Mouse (Mus musculus) heart, postnatal 0 days (tissue): ENCODE measurements around the gene Tnfaip1. TPM values are rescaled to one million over a fixed set of nuclear protein-coding genes. Genes with fewer than 3 reads are reported as not detected.

Experiments
- ATAC-seq: fragments of 200-750 bp; cut with Nextera tagmentation; 2 replicates; pipeline ENCODE4 v1.8.0; 2017; ENCODE audit warnings: low read depth, moderate number of reproducible peaks, moderate library complexity; ENCODE audit not compliant: insufficient read depth
- DNase-seq: peaks from one replicate; pipeline ENCODE4 v3.0.0-alpha.2; 2016; ENCODE audit warnings: low spot score
- H3K27ac ChIP-seq: fragments of 300-500 bp; sonication (generic); 2 replicates; pipeline ENCODE4 v1.5.1; 2014; ENCODE audit warnings: low read depth, mild to moderate bottlenecking
- H3K27me3 ChIP-seq: fragments of 300-500 bp; sonication (generic); 2 replicates; pipeline ENCODE4 v1.6.1; 2014; ENCODE audit warnings: low read length, mixed read lengths; ENCODE audit not compliant: control insufficient read depth, insufficient read depth
- H3K36me3 ChIP-seq: fragments of 300-500 bp; sonication (generic); replicated peaks from 2 replicates; pipeline ENCODE4 v1.6.1; 2014; ENCODE audit warnings: low read length, mixed read lengths; ENCODE audit not compliant: control insufficient read depth, insufficient read depth
- H3K4me1 ChIP-seq: fragments of 300-500 bp; sonication (generic); 2 replicates; pipeline ENCODE4 v1.6.1; 2014; ENCODE audit warnings: antibody characterized with exemption; ENCODE audit not compliant: control insufficient read depth, insufficient read depth
- H3K4me2 ChIP-seq: fragments of 300-500 bp; sonication (generic); 2 replicates; pipeline ENCODE4 v1.6.1; 2014; ENCODE audit warnings: low read depth, mild to moderate bottlenecking, low read length, moderate library complexity
- H3K4me3 ChIP-seq: fragments of 300-500 bp; sonication (generic); 2 replicates; pipeline ENCODE4 v1.5.1; 2014; ENCODE audit warnings: low read depth, low read length
- H3K9ac ChIP-seq: fragments of 300-500 bp; sonication (generic); replicated peaks from 2 replicates; pipeline ENCODE4 v1.6.1; 2014; ENCODE audit warnings: low read depth, low read length, mixed read lengths
- H3K9me3 ChIP-seq: fragments of 300-500 bp; sonication (generic); replicated peaks from 2 replicates; pipeline ENCODE4 v1.6.1; 2016; ENCODE audit warnings: low read length; ENCODE audit not compliant: control insufficient read depth
- CTCF ChIP-seq: IDR thresholded peaks from 2 replicates; pipeline ENCODE4 v1.5.1; 2016; ENCODE audit warnings: antibody characterized with exemption, control low read depth, low read depth
- EP300 ChIP-seq: IDR thresholded peaks from 2 replicates; pipeline ENCODE4 v1.6.1; 2016; ENCODE audit warnings: antibody characterized with exemption, low read depth
- WGBS: fragments of 180-500 bp; shearing (Covaris S2); extraction: QIAGEN DNeasy Blood & Tissue Kit; methylation state at CpG from one replicate; pipeline ENCODE4 v1.1.7; 2014; 5-methylcytosine and 5-hydroxymethylcytosine counted together
- polyA plus RNA-seq: library from polyadenylated mRNA; unstranded; fragments of >200 nt; fragmentation: Nextera tagmentation; extraction: Ambion mirVana; gene quantifications from 2 replicates; pipeline ENCODE4 v1.2.1, GENCODE M21; 2015
- total RNA-seq: library from RNA; depleted of rRNA; stranded (reverse); fragments of >200 nt; gene quantifications from 2 replicates; pipeline ENCODE4 v1.2.3, GENCODE M21; 2014; ENCODE audit warnings: low replicate concordance

The Tnfaip1 gene
- total and polyA plus RNA-seq, 2 experiments from 2014 or later: 49.7 to 50.0 TPM

DNA sequence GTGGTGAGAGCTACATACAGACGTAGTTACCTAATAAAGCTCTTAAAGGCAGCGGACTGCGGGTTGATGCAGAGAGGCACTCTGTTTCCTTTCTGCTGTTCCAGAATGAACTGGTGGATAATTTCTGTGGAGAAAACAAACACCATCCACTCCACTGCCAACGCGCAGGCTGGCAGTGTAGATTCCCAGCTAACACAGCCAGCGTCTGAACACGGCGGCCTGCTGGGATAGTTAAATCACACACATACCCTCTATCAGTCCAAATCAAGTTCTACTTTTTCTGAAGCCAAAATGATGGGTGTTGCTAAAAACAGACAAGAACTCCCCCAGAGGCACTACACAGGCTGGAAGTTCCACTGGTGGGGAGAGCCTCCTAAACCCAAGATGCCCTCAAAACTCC is 35.3 kb upstream of the Tnfaip1 start:
- Histone ChIP-seq H3K27me3 (no peaks in the 10 kb centered on the region), H3K4me2 (no peak overlapping the region), H3K27ac (no peak overlapping the region), H3K4me3 (no peak overlapping the region), H3K9ac (no peak overlapping the region), H3K4me1 (peaks cover 3% of the 10 kb centered on the region; the same call in 1 of the 2 replicates), H3K36me3 (peaks cover 50% of the 10 kb centered on the region), H3K9me3 (no peaks in the 10 kb centered on the region)
- no peak for DNase-seq
- TF ChIP-seq EP300: no peak
- no peak for TF ChIP-seq CTCF
- no peak for ATAC-seq
- WGBS: 95% methylated on average over 8 of the region's 8 CpGs

DNA sequence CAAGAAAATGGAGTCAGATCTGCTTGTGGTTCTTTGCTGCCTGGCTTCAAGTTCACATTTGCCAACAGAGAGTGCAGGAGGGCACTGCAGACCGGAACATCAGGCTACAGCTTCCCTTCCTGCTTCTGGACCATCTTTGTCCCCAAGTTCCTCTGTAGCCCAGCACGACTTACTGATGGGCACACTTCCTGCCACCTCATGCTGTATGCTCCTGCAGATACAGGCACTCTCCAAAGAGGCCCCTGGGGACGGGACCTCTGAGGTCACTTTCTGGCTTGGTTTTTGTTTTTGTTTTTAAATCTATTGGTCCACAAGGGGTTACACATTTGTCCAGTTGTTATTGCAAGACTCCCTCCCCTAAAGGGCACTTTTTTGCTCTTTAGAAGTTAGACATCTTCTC is 33.7 kb upstream of the Tnfaip1 start:
- Histone ChIP-seq H3K36me3 (peaks cover 48% of the 10 kb centered on the region), H3K4me1 (peaks cover 6% of the 10 kb centered on the region), H3K4me3 (no peak overlapping the region), H3K9ac (no peak overlapping the region), H3K27ac (no peak overlapping the region), H3K4me2 (no peak overlapping the region), H3K27me3 (no peaks in the 10 kb centered on the region), H3K9me3 (no peaks in the 10 kb centered on the region)
- TF ChIP-seq EP300 (no peak), CTCF (no peak)
- 47% methylated on average over 3 of the region's 3 CpGs for WGBS
- ATAC-seq (no peak), DNase-seq (no peak)

DNA sequence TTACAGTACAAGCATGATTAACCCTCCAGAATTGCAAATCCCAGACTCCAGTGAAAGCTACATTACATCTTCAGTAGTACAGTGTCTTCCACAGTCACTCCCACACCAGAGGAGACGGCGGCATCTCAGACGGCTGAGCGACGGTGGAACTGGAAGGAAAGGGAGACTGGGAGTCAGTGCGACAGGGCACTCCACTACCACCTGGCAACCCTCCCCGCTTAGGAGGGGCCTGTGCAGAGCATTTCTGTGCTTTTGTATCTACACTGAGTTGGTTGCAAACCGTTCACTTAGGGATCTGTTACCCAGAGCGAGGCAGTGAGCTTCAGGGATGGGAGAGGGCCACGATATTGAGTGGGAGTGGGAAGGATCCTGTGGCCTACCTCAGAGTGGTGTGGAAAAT is 32.7 kb upstream of the Tnfaip1 start:
- ATAC-seq: no peak
- H3K4me1 ChIP-seq: peaks cover 6% of the 10 kb centered on the region
- TF ChIP-seq CTCF (no peak), EP300 (no peak)
- H3K9ac ChIP-seq: no peak overlapping the region
- no peak overlapping the region for H3K4me2 ChIP-seq
- H3K9me3 ChIP-seq: no peaks in the 10 kb centered on the region
- no peak overlapping the region for H3K4me3 ChIP-seq
- no peak overlapping the region for H3K27ac ChIP-seq
- WGBS: 74% methylated on average over 10 of the region's 10 CpGs
- H3K36me3 ChIP-seq: peaks cover 42% of the 10 kb centered on the region
- no peak for DNase-seq
- H3K27me3 ChIP-seq: no peaks in the 10 kb centered on the region

- TF ChIP-seq EP300 (no peak), CTCF (no peak)
- Histone ChIP-seq H3K27ac (no peak overlapping the region), H3K27me3 (no peaks in the 10 kb centered on the region), H3K9me3 (no peaks in the 10 kb centered on the region), H3K4me1 (peaks cover 6% of the 10 kb centered on the region), H3K36me3 (peaks cover 33% of the 10 kb centered on the region), H3K4me2 (no peak overlapping the region), H3K9ac (no peak overlapping the region), H3K4me3 (no peak overlapping the region)
- ATAC-seq: no peak
- 87% methylated on average over 6 of the region's 6 CpGs for WGBS
- no peak for DNase-seq
Observed at GRCm38 (mm10) chr11:78567614-78568013, 31.5 kb upstream of the Tnfaip1 start.

- 26% methylated on average over 6 of the region's 6 CpGs for WGBS
- Histone ChIP-seq H3K4me3 (no peak overlapping the region), H3K4me2 (no peak overlapping the region), H3K27ac (peak overlapping the region; percentile 79), H3K4me1 (peaks cover 6% of the 10 kb centered on the region), H3K9me3 (no peaks in the 10 kb centered on the region), H3K27me3 (no peaks in the 10 kb centered on the region), H3K9ac (no peak overlapping the region), H3K36me3 (peaks cover 25% of the 10 kb centered on the region)
- DNase-seq (peak; percentile 55), ATAC-seq (peak; percentile 71)
- TF ChIP-seq CTCF (no peak), EP300 (peak; percentile 57; the same call in 1 of the 2 replicates)
Observed at GRCm38 (mm10) chr11:78566775-78567174, 30.6 kb upstream of the Tnfaip1 start.

GRCm38 (mm10) chr11:78560447-78560846 is 24.3 kb upstream of the Tnfaip1 start:
- Histone ChIP-seq H3K36me3 (peaks cover 1% of the 10 kb centered on the region; the same call in 1 of the 2 replicates), H3K27ac (no peak overlapping the region), H3K4me1 (peaks cover 2% of the 10 kb centered on the region; the same call in 1 of the 2 replicates), H3K9me3 (no peaks in the 10 kb centered on the region), H3K9ac (no peak overlapping the region), H3K4me2 (no peak overlapping the region), H3K27me3 (no peaks in the 10 kb centered on the region), H3K4me3 (no peak overlapping the region)
- DNase-seq: peak; percentile 83
- ATAC-seq: peak; percentile 52; the same call in 1 of the 2 replicates
- 7% methylated on average over 4 of the region's 4 CpGs for WGBS
- TF ChIP-seq CTCF: peak; percentile 93
- no peak for TF ChIP-seq EP300
